Mouse (Mus musculus) forebrain, embryonic 16.5 days (tissue): ENCODE measurements around the gene Shc4. TPM values are rescaled to one million over a fixed set of nuclear protein-coding genes. Genes with fewer than 3 reads are reported as not detected.

Source experiments
- ATAC-seq: fragments of 200-750 bp; cut with Nextera tagmentation; 2 replicates; pipeline ENCODE4 v1.8.0; 2017; ENCODE audit warnings: mild to moderate bottlenecking, moderate library complexity
- H3K27ac ChIP-seq: fragments of 300-500 bp; sonication (generic); 2 replicates; pipeline ENCODE4 v1.5.1; 2014; ENCODE audit warnings: low read length, control low read depth
- H3K27me3 ChIP-seq: fragments of 300-500 bp; sonication (generic); replicated peaks from 2 replicates; pipeline ENCODE4 v1.6.1; 2014; ENCODE audit warnings: low read length; ENCODE audit not compliant: control insufficient read depth, insufficient read depth
- H3K36me3 ChIP-seq: fragments of 300-500 bp; sonication (generic); 2 replicates; pipeline ENCODE4 v1.6.1; 2014; ENCODE audit not compliant: control insufficient read depth, insufficient read depth
- H3K4me1 ChIP-seq: fragments of 300-500 bp; sonication (generic); replicated peaks from 2 replicates; pipeline ENCODE4 v1.6.1; 2014; ENCODE audit warnings: low read length; ENCODE audit not compliant: control insufficient read depth, insufficient read depth
- H3K4me2 ChIP-seq: fragments of 300-500 bp; sonication (generic); 2 replicates; pipeline ENCODE4 v1.6.1; 2014; ENCODE audit warnings: mild to moderate bottlenecking, low read length, control low read depth
- H3K4me3 ChIP-seq: fragments of 300-500 bp; sonication (generic); replicated peaks from 2 replicates; pipeline ENCODE4 v1.5.1; 2014; ENCODE audit warnings: mild to moderate bottlenecking, low read length, control low read depth
- H3K9ac ChIP-seq: fragments of 300-500 bp; sonication (generic); replicated peaks from 2 replicates; pipeline ENCODE4 v1.6.1; 2014; ENCODE audit warnings: low read depth, low read length, control low read depth
- H3K9me3 ChIP-seq: fragments of 300-500 bp; sonication (generic); 2 replicates; pipeline ENCODE4 v1.6.1; 2016; ENCODE audit warnings: low read length; ENCODE audit not compliant: control insufficient read depth
- WGBS: fragments of 180-500 bp; shearing (Covaris S2); extraction: QIAGEN DNeasy Blood & Tissue Kit; methylation state at CpG from one replicate; pipeline ENCODE4 v1.1.7; 2014; 5-methylcytosine and 5-hydroxymethylcytosine counted together
- polyA plus RNA-seq: library from polyadenylated mRNA; unstranded; fragments of >200 nt; fragmentation: Nextera tagmentation; extraction: Ambion mirVana; gene quantifications from 2 replicates; pipeline ENCODE4 v1.2.1, GENCODE M21; 2015

Shc4 gene
- 1.5 and 2.0 TPM in 2 replicates for polyA plus RNA-seq

DNA sequence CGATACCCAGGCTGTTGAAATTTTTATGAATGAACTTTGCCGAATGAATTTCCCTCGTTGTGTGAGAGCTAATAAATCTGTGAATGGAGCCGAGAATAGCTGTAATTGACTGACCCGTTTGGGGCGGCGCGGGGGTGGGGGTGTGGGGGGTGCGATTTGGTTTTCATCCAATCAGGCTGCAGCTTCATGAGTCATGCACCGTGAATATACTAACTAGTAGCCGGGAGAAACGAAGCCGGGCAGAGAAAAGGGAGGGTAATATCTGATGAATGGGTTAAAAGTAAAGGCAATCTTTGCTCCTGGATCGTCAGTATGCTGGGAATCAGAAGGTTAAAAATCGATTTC, at the start of gene Shc4:
TSS of gene Shc4 (minus strand) at position 63 of the 345 bp plus-strand sequence.
- WGBS = under 1% methylated on average over 15 of the region's 15 CpGs
- Histone ChIP-seq H3K9me3 (no peaks in the 10 kb centered on the region), H3K4me3 (peak within 1 kb of the TSS; percentile 56), H3K27me3 (peaks cover 9% of the 10 kb centered on the region), H3K27ac (no peak within 1 kb of the TSS), H3K4me2 (peak within 1 kb of the TSS; percentile 99), H3K4me1 (peaks cover 17% of the 10 kb centered on the region), H3K9ac (peak within 1 kb of the TSS; percentile 71), H3K36me3 (no peaks in the 10 kb centered on the region)
- ATAC-seq = peak; percentile 90

GRCm38 (mm10) chr2:125765029-125765428, 41.1 kb upstream of the Shc4 start:
- H3K4me2 ChIP-seq = no peak overlapping the region
- no peaks in the 10 kb centered on the region for H3K9me3 ChIP-seq
- WGBS = 83% methylated on average over 3 of the region's 3 CpGs
- H3K36me3 ChIP-seq = peaks cover 27% of the 10 kb centered on the region; the same call in 1 of the 2 replicates
- no peaks in the 10 kb centered on the region for H3K27me3 ChIP-seq
- H3K9ac ChIP-seq = no peak overlapping the region
- H3K4me1 ChIP-seq = no peaks in the 10 kb centered on the region
- no peak for ATAC-seq
- H3K27ac ChIP-seq = no peak overlapping the region
- H3K4me3 ChIP-seq = no peak overlapping the region

- no peak overlapping the region for H3K27ac ChIP-seq
- H3K4me3 ChIP-seq = no peak overlapping the region
- no peaks in the 10 kb centered on the region for H3K27me3 ChIP-seq
- no peak overlapping the region for H3K4me2 ChIP-seq
- ATAC-seq = no peak
- 90% methylated on average over 5 of the region's 5 CpGs for WGBS
- H3K9ac ChIP-seq = no peak overlapping the region
- H3K9me3 ChIP-seq = no peaks in the 10 kb centered on the region
- H3K36me3 ChIP-seq = peaks cover 25% of the 10 kb centered on the region; the same call in 1 of the 2 replicates
- H3K4me1 ChIP-seq = no peaks in the 10 kb centered on the region
Measured at GRCm38 (mm10) chr2:125764531-125764930, 40.6 kb upstream of the Shc4 start.

DNA sequence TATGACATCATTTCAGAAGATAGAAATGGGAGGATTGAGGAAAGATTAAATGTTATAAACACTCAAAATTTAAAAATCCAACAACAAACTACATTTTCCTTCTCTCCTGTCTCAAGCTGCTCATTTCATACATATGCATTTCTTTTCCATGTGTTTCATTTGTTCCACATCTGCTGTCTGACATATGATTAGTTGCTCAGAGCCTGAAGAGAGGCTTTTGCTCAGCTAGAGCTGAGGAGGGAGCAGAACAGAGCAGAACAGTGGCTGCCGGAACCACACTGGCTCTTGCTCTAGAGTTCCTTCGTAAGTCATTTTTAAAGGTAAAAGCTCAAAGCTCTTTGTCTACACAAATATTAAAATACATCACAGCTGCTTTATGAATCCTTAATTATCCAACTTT, 25.4 kb upstream of the Shc4 start:
- no peak overlapping the region for H3K4me2 ChIP-seq
- no peaks in the 10 kb centered on the region for H3K9me3 ChIP-seq
- no peak for ATAC-seq
- 91% methylated on average over 2 of the region's 2 CpGs for WGBS
- H3K27me3 ChIP-seq = no peaks in the 10 kb centered on the region
- no peak overlapping the region for H3K27ac ChIP-seq
- H3K4me1 ChIP-seq = no peaks in the 10 kb centered on the region
- no peak overlapping the region for H3K4me3 ChIP-seq
- H3K9ac ChIP-seq = no peak overlapping the region
- peaks cover 34% of the 10 kb centered on the region for H3K36me3 ChIP-seq

GRCm38 (mm10) chr2:125739338-125739737, 15.4 kb upstream of the Shc4 start:
- Histone ChIP-seq H3K9me3 (no peaks in the 10 kb centered on the region), H3K4me3 (no peak overlapping the region), H3K36me3 (peaks cover 24% of the 10 kb centered on the region), H3K9ac (no peak overlapping the region), H3K4me2 (no peak overlapping the region), H3K27ac (no peak overlapping the region), H3K27me3 (no peaks in the 10 kb centered on the region), H3K4me1 (no peaks in the 10 kb centered on the region)
- no peak for ATAC-seq
- WGBS = 90% methylated on average over 6 of the region's 6 CpGs

GRCm38 (mm10) chr2:125738718-125739117, 14.8 kb upstream of the Shc4 start:
- peaks cover 21% of the 10 kb centered on the region for H3K36me3 ChIP-seq
- 75% methylated on average over 5 of the region's 5 CpGs for WGBS
- ATAC-seq = no peak

GRCm38 (mm10) chr2:125736025-125736343, 12.0 kb upstream of the Shc4 start:
- Histone ChIP-seq H3K4me3 (no peak overlapping the region), H3K4me1 (peaks cover 7% of the 10 kb centered on the region), H3K27me3 (no peaks in the 10 kb centered on the region), H3K36me3 (peaks cover 18% of the 10 kb centered on the region), H3K27ac (no peak overlapping the region), H3K9me3 (no peaks in the 10 kb centered on the region), H3K4me2 (no peak overlapping the region), H3K9ac (no peak overlapping the region)
- ATAC-seq = no peak

More at GRCm38 (mm10) chr2:125738718-125739117, 14.8 kb upstream of the Shc4 start:
- Histone ChIP-seq H3K27me3 (no peaks in the 10 kb centered on the region), H3K4me1 (no peaks in the 10 kb centered on the region), H3K4me3 (no peak overlapping the region), H3K9me3 (no peaks in the 10 kb centered on the region), H3K27ac (no peak overlapping the region), H3K9ac (no peak overlapping the region), H3K4me2 (no peak overlapping the region)

DNA sequence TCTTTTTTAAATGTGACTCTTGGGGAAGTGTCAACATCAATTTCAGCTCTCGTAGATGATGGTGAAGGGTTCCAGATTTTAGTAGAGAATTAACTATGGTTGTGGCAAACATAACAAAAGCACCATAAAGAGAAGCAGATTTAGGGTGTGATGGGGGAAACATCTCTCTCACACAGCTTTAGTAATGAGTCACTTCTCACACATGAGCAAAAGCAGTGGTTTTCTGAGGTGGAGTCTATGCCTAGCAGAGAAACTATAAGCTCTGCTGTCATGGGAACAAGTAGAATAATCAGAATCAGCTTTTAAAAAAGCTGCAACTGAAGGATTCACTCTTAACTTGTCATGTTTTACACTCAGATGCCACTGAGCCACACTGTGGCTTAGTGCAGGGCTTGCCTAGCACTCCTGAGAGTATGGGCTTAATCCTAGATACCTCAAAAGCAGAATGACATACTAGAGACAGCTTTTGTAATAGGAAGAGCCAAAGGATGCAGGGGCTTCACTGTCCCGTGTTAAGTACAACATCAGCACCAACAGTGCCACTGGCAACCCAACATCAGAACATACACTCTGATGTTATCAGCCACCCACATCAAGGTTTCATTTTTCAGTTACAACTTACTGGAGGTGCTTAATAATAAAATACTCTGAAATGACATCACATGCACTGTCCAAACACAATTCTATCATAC, 11.5 kb upstream of the Shc4 start:
- no peak overlapping the region for H3K4me2 ChIP-seq
- H3K9ac ChIP-seq = no peak overlapping the region
- H3K4me1 ChIP-seq = peaks cover 7% of the 10 kb centered on the region
- ATAC-seq = no peak
- no peaks in the 10 kb centered on the region for H3K9me3 ChIP-seq
- WGBS = 77% methylated on average over 2 of the region's 2 CpGs
- no peaks in the 10 kb centered on the region for H3K27me3 ChIP-seq
- no peak overlapping the region for H3K4me3 ChIP-seq
- peaks cover 15% of the 10 kb centered on the region for H3K36me3 ChIP-seq
- no peak overlapping the region for H3K27ac ChIP-seq

GRCm38 (mm10) chr2:125734741-125735140, 10.8 kb upstream of the Shc4 start:
- no peak overlapping the region for H3K4me2 ChIP-seq
- H3K9ac ChIP-seq = no peak overlapping the region
- ATAC-seq = no peak
- H3K4me1 ChIP-seq = peaks cover 7% of the 10 kb centered on the region
- no peak overlapping the region for H3K4me3 ChIP-seq
- no peaks in the 10 kb centered on the region for H3K27me3 ChIP-seq
- H3K36me3 ChIP-seq = peaks cover 9% of the 10 kb centered on the region
- H3K9me3 ChIP-seq = no peaks in the 10 kb centered on the region
- H3K27ac ChIP-seq = no peak overlapping the region
